Mouse (Mus musculus) adrenal gland, postnatal 4 days (tissue): ENCODE data around the gene Spag6l. TPM values are rescaled to one million over a fixed set of nuclear protein-coding genes. Genes with fewer than 3 reads are reported as not detected.

Experiments used
- total RNA-seq, 2 experiments: library from RNA; stranded (reverse); gene quantifications; 2 replicates each; pipeline ENCODE4 v1.2.3; 2021

The Spag6l gene
- total RNA-seq, 2 experiments from 2014 or later, result 0.54 to 1.3 TPM

Other genes with a start within 250 kb of the Spag6l start
- 10 to 100 TPM; 17.4 to 18.8 TPM for gene Fgd4, start 228.9 kb downstream of the Spag6l start, total RNA-seq
- not detected for gene Olfr19, start 153.1 kb downstream of the Spag6l start, total RNA-seq
- not detected for gene Igll1, start 34.5 kb upstream of the Spag6l start, total RNA-seq
- gene Top3b, start 41.3 kb upstream of the Spag6l start, total RNA-seq, result 10 to 100 TPM; 83.5 to 93.2 TPM
- under 1 TPM in 1 of 2 experiments, not detected in 1; 0.87 TPM for gene Vpreb1, start 41.4 kb upstream of the Spag6l start, total RNA-seq
- gene Ppm1f, start 67.0 kb upstream of the Spag6l start, total RNA-seq, result 10 to 100 TPM; 41.4 to 44.5 TPM
- gene Mapk1, start 153.9 kb upstream of the Spag6l start, total RNA-seq, result 100 to 1,000 TPM; 188 to 197 TPM
- gene Ypel1, start 240.2 kb upstream of the Spag6l start, total RNA-seq, result 10 to 100 TPM; 13.0 to 19.5 TPM